Mouse (Mus musculus) myocyte (in vitro differentiated cells): ENCODE data around the gene Snf8. TPM values are rescaled to one million over a fixed set of nuclear protein-coding genes. Genes with fewer than 3 reads are reported as not detected.

Experiments
- H3K27me3 ChIP-seq: one replicate; pipeline ENCODE4 v1.6.1; 2011; ENCODE audit not compliant: control insufficient read depth, insufficient read depth, insufficient read length
- H3K36me3 ChIP-seq: one replicate; pipeline ENCODE4 v1.6.1; 2011; ENCODE audit not compliant: control insufficient read depth, insufficient read depth
- H3K4me2 ChIP-seq: one replicate; pipeline ENCODE4 v1.6.1; 2011; ENCODE audit warnings: low read depth, control low read depth
- H3K4me3 ChIP-seq: one replicate; pipeline ENCODE4 v1.5.1; 2011; ENCODE audit warnings: mild to moderate bottlenecking, control low read depth, moderate library complexity
- H3K79me2 ChIP-seq: one replicate; pipeline ENCODE4 v1.6.1; 2011; ENCODE audit not compliant: control insufficient read depth, insufficient read depth
- H3ac ChIP-seq: one replicate; pipeline ENCODE4 v1.6.1; 2011; ENCODE audit not compliant: control insufficient read depth, insufficient read length
- CEBPB ChIP-seq: IDR thresholded peaks from 2 replicates; pipeline ENCODE4 v1.6.1; 2011; ENCODE audit warnings: mild to moderate bottlenecking, moderate library complexity; ENCODE audit not compliant: poor library complexity, insufficient read depth, severe bottlenecking
- E2F4 ChIP-seq: IDR thresholded peaks from one replicate; pipeline ENCODE4 v1.6.1; 2011; ENCODE audit warnings: mild to moderate bottlenecking, control low read depth, moderate library complexity; ENCODE audit not compliant: insufficient read depth
- MAX ChIP-seq: IDR thresholded peaks from one replicate; pipeline ENCODE4 v1.6.1; 2011; ENCODE audit warnings: low read depth, mild to moderate bottlenecking, control low read depth
- MYOD1 ChIP-seq, 3 experiments: IDR thresholded peaks; one replicate each; pipeline ENCODE4 v1.6.1; 2011; ENCODE audit warnings: control low read depth in 2 of 3, low read depth in 2 of 3, mild to moderate bottlenecking in 2 of 3, moderate library complexity in 1 of 3; ENCODE audit not compliant: insufficient read length in 2 of 3, control insufficient read depth in 1 of 3
- MYOG ChIP-seq, 3 experiments: IDR thresholded peaks; one replicate each; pipeline ENCODE4 v1.6.1; 2011; ENCODE audit warnings: control low read depth in 2 of 3, low read depth in 2 of 3, mild to moderate bottlenecking in 2 of 3; ENCODE audit not compliant: insufficient read length in 2 of 3, control insufficient read depth in 1 of 3, insufficient read depth in 1 of 3
- POLR2A ChIP-seq: IDR thresholded peaks from one replicate; pipeline ENCODE4 v1.6.1; 2011; ENCODE audit warnings: low read depth, mild to moderate bottlenecking, control low read depth, moderate library complexity; ENCODE audit not compliant: insufficient read length
- POLR2AphosphoS2 ChIP-seq: IDR thresholded peaks from one replicate; pipeline ENCODE4 v1.6.1; 2011; ENCODE audit warnings: low read depth, control low read depth; ENCODE audit not compliant: insufficient read length
- REST ChIP-seq: IDR thresholded peaks from one replicate; pipeline ENCODE4 v1.6.1; 2011; ENCODE audit warnings: mild to moderate bottlenecking, control low read depth, moderate library complexity; ENCODE audit not compliant: insufficient read depth, insufficient read length
- SRF ChIP-seq: IDR thresholded peaks from one replicate; pipeline ENCODE4 v1.6.1; 2011; ENCODE audit warnings: low read depth; ENCODE audit not compliant: control insufficient read depth, insufficient read length
- TCF12 ChIP-seq: IDR thresholded peaks from one replicate; pipeline ENCODE4 v1.6.1; 2011; ENCODE audit warnings: mild to moderate bottlenecking, control low read depth; ENCODE audit not compliant: poor library complexity, insufficient read depth, severe bottlenecking
- TCF3 ChIP-seq: IDR thresholded peaks from one replicate; pipeline ENCODE4 v1.6.1; 2011; ENCODE audit warnings: low read depth, control low read depth; ENCODE audit not compliant: insufficient read length
- USF1 ChIP-seq: IDR thresholded peaks from one replicate; pipeline ENCODE4 v1.6.1; 2011; ENCODE audit warnings: low read depth, mild to moderate bottlenecking, control low read depth, moderate library complexity
- polyA plus RNA-seq: library from polyadenylated mRNA; unstranded; fragments of >200 nt; fragmentation: generic; extraction: Trizol; gene quantifications from one replicate; pipeline ENCODE4 v1.2.1, GENCODE M21; 2012; ENCODE audit warnings: missing spikeins

Snf8 gene
- polyA plus RNA-seq, 1 experiment: 112 TPM

DNA sequence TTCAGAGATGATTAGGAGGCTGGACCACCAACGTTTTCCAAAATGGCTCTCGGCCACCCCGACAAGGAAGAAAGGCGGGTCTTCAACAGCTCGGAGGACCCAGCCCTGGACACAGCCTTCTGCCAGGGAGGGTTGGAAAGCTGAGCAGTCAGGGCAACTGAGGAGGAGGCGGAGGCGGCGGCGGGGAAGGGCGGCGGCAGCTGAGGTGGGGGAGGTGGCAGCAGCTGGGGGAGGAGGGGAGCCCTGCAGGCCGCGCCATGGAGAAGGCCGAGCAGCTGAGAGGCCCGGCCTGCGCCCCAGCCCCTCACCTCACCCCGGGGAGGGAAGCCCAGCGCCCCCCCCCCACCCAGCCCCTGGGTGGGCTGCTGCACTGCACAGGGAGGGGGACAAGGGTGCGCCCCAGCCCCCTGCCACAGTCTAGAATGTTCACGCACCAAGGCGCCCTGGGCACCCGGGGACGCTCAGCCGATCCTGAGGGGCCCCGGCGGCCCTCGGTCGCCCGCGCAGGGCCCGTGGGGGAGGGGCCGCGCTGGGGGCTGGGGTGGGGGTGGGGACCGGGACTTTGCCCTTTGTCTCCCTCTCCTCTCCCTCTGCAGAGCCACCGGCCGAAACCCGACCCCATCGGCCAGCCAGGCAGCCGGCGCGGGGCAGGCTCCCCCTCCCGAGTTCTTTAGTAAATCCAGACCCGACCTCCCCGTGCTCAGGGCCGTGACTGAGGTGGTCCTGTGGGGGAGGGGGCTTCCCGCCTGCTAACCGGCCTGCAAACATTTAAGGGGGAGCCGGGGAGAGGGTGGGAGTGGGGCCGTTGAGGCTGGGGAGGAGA, 43.6 kb upstream of the Snf8 start:
- no peak overlapping the region for H3ac ChIP-seq
- no peaks in the 10 kb centered on the region for H3K79me2 ChIP-seq
- TF ChIP-seq POLR2AphosphoS2 (no peak), TCF12 (no peak), POLR2A (no peak), MYOD1 (IDR thresholded peaks at IDR 0.05; ENCODE audit: control insufficient read depth in 1 of 3, insufficient read length in 2 of 3, low read depth in 2 of 3) (peak in 2 of 3 experiments; percentile 54 to 83), TCF3 (peak; percentile 4), MAX (no peak), E2F4 (no peak), REST (no peak), SRF (no peak), MYOG (IDR thresholded peaks at IDR 0.05; ENCODE audit: control insufficient read depth in 1 of 3, insufficient read depth in 1 of 3, insufficient read length in 2 of 3, low read depth in 2 of 3) (peak in 2 of 3 experiments; percentile 41 to 53), CEBPB (no peak), USF1 (no peak)
- H3K4me3 ChIP-seq: no peak overlapping the region
- H3K27me3 ChIP-seq: peaks cover 31% of the 10 kb centered on the region
- H3K36me3 ChIP-seq: no peaks in the 10 kb centered on the region
- no peak overlapping the region for H3K4me2 ChIP-seq

DNA sequence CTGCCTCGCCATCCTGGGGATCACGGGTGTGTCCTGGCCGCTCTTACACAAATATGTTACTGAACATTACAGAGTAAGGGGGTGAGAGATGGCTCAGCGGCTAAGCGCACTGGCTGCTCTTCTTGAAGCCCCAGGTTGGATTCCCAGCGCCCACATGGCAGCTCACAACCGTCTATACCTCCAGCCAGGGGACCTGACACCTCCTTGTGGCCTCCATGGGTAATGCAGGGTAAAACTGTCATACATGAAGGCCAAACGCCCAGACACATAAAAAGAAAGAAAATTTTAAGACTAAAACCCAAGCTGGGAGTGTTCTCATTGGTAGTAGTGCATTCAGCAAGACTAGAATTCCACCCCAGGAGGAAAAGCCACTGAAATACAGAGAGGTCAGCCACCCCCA, 40.5 kb upstream of the Snf8 start:
- H3K27me3 ChIP-seq: peaks cover 38% of the 10 kb centered on the region
- H3K36me3 ChIP-seq: no peaks in the 10 kb centered on the region
- H3ac ChIP-seq: no peak overlapping the region
- H3K4me2 ChIP-seq: no peak overlapping the region
- H3K4me3 ChIP-seq: no peak overlapping the region
- H3K79me2 ChIP-seq: no peaks in the 10 kb centered on the region
- TF ChIP-seq TCF12 (no peak), CEBPB (no peak)

DNA sequence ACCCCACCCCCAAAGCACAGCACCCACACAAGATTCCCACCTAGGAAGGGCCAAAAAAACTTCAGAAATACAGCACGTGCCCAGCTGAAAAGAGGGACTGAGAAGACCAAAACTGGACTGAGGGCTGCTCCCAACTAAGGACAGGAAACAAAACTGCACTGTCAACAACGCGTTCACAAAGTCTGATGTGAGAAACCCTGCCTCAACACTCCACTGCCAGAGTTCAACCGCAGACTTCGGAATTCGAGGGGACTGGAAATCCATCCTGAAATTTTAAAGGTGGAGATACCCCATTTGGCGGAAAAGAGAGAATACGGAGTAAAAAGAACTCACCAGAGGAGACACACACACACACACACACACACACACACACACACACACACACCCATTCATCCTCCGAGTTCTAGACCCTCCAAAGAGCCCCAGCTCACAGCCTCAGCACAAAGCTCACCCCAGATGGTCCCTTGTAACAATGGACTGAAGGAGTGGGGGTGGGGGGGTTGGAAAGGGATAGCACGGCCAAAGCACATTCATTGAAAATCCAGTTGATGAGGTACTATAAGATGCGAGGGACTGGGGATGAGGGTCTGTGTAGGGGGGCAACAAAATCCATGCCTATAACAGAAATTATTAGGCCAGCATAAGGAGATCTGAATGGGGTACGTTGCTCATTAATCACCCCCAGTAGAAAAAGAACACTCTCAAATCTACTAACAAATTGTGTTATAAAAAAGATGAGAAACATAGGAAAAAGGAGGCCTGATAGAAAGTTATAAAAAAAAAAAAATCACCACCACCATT, 31.4 kb upstream of the Snf8 start:
- no peaks in the 10 kb centered on the region for H3K36me3 ChIP-seq
- H3K4me3 ChIP-seq: no peak overlapping the region
- H3K4me2 ChIP-seq: no peak overlapping the region

DNA sequence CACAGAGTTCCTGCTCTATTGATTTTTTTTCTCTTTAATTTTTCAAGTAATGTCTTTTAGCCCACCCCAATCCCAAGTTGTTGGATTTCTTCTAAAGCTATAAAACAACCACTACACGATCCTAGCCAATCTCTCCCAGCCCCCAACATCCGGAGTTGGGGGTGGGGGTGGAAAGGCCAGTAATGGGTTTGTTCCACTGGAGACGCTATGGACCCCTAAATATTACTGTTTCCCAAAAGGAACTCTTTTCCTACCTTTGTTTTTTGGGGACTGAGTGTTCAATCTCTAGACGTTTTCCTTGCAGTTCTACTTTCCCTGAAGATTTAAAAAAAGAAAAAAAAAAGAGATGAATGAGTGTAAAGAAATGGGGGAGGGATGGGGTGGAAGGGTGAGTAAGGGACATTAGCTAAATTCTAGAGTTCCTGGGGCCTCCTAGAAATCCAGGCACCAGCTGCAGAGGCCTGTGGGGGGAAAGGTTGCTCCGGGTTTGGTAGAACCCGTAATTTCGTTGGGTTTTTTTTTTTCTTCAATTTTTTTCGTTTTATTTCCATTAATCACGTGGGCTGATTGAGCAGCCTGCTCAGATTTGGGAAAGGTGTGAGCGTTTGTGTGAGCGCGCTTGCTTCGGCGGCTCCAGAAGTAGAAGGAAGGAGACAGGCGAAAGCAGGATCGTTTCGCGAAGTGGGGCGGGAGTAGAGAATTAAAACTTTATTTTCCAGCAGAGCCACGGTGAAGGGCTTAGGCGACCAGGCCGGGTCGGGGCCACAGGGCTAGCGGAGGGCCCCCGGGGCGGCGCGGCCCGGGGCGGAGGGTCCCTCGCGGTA, 30.5 kb upstream of the Snf8 start:
- H3K27me3 ChIP-seq: peaks cover 52% of the 10 kb centered on the region
- H3K79me2 ChIP-seq: no peaks in the 10 kb centered on the region
- TF ChIP-seq TCF3 (no peak), POLR2AphosphoS2 (no peak), POLR2A (no peak), SRF (no peak), MYOD1 (IDR thresholded peaks at IDR 0.05; ENCODE audit: control insufficient read depth in 1 of 3, insufficient read length in 2 of 3, low read depth in 2 of 3) (no peak), REST (no peak), TCF12 (no peak), USF1 (no peak), CEBPB (no peak)
- H3K36me3 ChIP-seq: no peaks in the 10 kb centered on the region
- H3ac ChIP-seq: no peak overlapping the region
- no peak overlapping the region for H3K4me3 ChIP-seq
- no peak overlapping the region for H3K4me2 ChIP-seq

More for the DNA sequence above, 31.4 kb upstream of the Snf8 start:
- no peak for TF ChIP-seq MYOG (IDR thresholded peaks at IDR 0.05; ENCODE audit: control insufficient read depth in 1 of 3, insufficient read depth in 1 of 3, insufficient read length in 2 of 3, low read depth in 2 of 3)
- no peak for TF ChIP-seq TCF3
- TF ChIP-seq SRF: no peak
- no peak for TF ChIP-seq POLR2AphosphoS2
- no peak for TF ChIP-seq MAX
- TF ChIP-seq E2F4: no peak
- TF ChIP-seq TCF12: no peak
- no peak for TF ChIP-seq USF1
- no peak for TF ChIP-seq MYOD1 (IDR thresholded peaks at IDR 0.05; ENCODE audit: control insufficient read depth in 1 of 3, insufficient read length in 2 of 3, low read depth in 2 of 3)
- Histone ChIP-seq H3K27me3 (peaks cover 54% of the 10 kb centered on the region), H3ac (no peak overlapping the region), H3K79me2 (no peaks in the 10 kb centered on the region)
